Mouse (Mus musculus) CH12.LX (cell line): ENCODE results near the gene Cmss1. TPM values are rescaled to one million over a fixed set of nuclear protein-coding genes. Genes with fewer than 3 reads are reported as not detected.

Experiments used
- DNase-seq: peaks from one replicate; pipeline ENCODE4 v3.0.0-alpha.2; 2013; ENCODE audit errors: extremely low read depth
- H3K27ac ChIP-seq: 2 replicates; pipeline ENCODE4 v1.5.1; 2012; ENCODE audit warnings: low read depth, mild to moderate bottlenecking, control low read depth, moderate library complexity; ENCODE audit not compliant: insufficient read depth
- H3K27me3 ChIP-seq: replicated peaks from 2 replicates; pipeline ENCODE3; 2012; ENCODE audit warnings: inconsistent platforms
- H3K36me3 ChIP-seq, 2 experiments: replicated peaks in 1 of 2; 2 replicates each; pipeline versions ENCODE3 to v1.6.1; 2012; ENCODE audit warnings: inconsistent platforms in 1 of 2, low read length in 1 of 2, mild to moderate bottlenecking in 1 of 2, mixed read lengths in 1 of 2, moderate library complexity in 1 of 2; ENCODE audit not compliant: control insufficient read depth in 1 of 2, insufficient read depth in 1 of 2
- H3K4me1 ChIP-seq, 2 experiments: 2 replicates each; pipeline ENCODE4 v1.6.1; 2012; ENCODE audit warnings: inconsistent platforms in 1 of 2, moderate library complexity in 1 of 2; ENCODE audit not compliant: insufficient read depth in 2 of 2, control insufficient read depth in 1 of 2
- H3K4me2 ChIP-seq: 2 replicates; pipeline ENCODE4 v1.6.1; 2012; ENCODE audit warnings: low read depth, mild to moderate bottlenecking, control low read depth; ENCODE audit not compliant: poor library complexity, insufficient read depth, severe bottlenecking
- H3K4me3 ChIP-seq, 3 experiments: fragments of 150-350 bp in 1 of 3; sonication (generic) in 1 of 3; replicated peaks in 1 of 3; 2 replicates each; pipeline versions ENCODE3 to v1.5.1; 2011 to 2012; ENCODE audit warnings: low read depth in 2 of 3, low read length in 2 of 3, mild to moderate bottlenecking in 2 of 3, moderate library complexity in 2 of 3, control low read depth in 1 of 3, improper control_type of control experiment in 1 of 3, inconsistent platforms in 1 of 3, mixed read lengths in 1 of 3; ENCODE audit not compliant: poor library complexity in 1 of 3
- H3K79me2 ChIP-seq: replicated peaks from 2 replicates; pipeline ENCODE4 v1.6.1; 2012; ENCODE audit warnings: mild to moderate bottlenecking, moderate library complexity; ENCODE audit not compliant: control insufficient read depth, poor library complexity, insufficient read depth, severe bottlenecking; ENCODE audit errors: extremely low read depth
- H3K9ac ChIP-seq: 2 replicates; pipeline ENCODE4 v1.6.1; 2012; ENCODE audit warnings: low read depth, mild to moderate bottlenecking, control low read depth, moderate library complexity; ENCODE audit not compliant: insufficient read depth
- H3K9me3 ChIP-seq: replicated peaks from 2 replicates; pipeline ENCODE3; 2012; ENCODE audit warnings: low read length, inconsistent platforms, mixed read lengths
- CHD2 ChIP-seq: IDR thresholded peaks from 2 replicates; pipeline ENCODE4 v1.6.1; 2011; ENCODE audit warnings: low read length, improper control_type of control experiment
- CTCF ChIP-seq, 2 experiments: IDR thresholded peaks in 1 of 2; conservative IDR thresholded peaks in 1 of 2; 2 replicates each; pipeline ENCODE4 v1.5.1; 2011 to 2012; ENCODE audit warnings: low read depth in 2 of 2, low read length in 2 of 2, improper control_type of control experiment in 1 of 2, inconsistent platforms in 1 of 2, mild to moderate bottlenecking in 1 of 2, moderate library complexity in 1 of 2
- E2F4 ChIP-seq: IDR thresholded peaks from 2 replicates; pipeline ENCODE4 v1.6.1; 2011; ENCODE audit warnings: low read depth, low read length, improper control_type of control experiment; ENCODE audit not compliant: insufficient replicate concordance
- ELF1 ChIP-seq: IDR thresholded peaks from 2 replicates; pipeline ENCODE4 v1.6.1; 2014; ENCODE audit warnings: low read depth, mild to moderate bottlenecking, inconsistent platforms, low read length, improper control_type of control experiment
- EP300 ChIP-seq: IDR thresholded peaks from 2 replicates; pipeline ENCODE4 v1.6.1; 2011; ENCODE audit warnings: low read length, improper control_type of control experiment
- ETS1 ChIP-seq: conservative IDR thresholded peaks from 2 replicates; pipeline ENCODE4 v1.6.1; 2012; ENCODE audit warnings: low read depth, mild to moderate bottlenecking, inconsistent platforms, low read length, improper control_type of control experiment, moderate library complexity
- GABPA ChIP-seq: IDR thresholded peaks from 2 replicates; pipeline ENCODE4 v1.6.1; 2012; ENCODE audit warnings: low read depth, low read length, improper control_type of control experiment, inconsistent platforms; ENCODE audit not compliant: insufficient replicate concordance
- HCFC1 ChIP-seq: IDR thresholded peaks from 2 replicates; pipeline ENCODE4 v1.6.1; 2012; ENCODE audit warnings: low read depth, mild to moderate bottlenecking, inconsistent platforms, low read length, improper control_type of control experiment
- JUN ChIP-seq: IDR thresholded peaks from 2 replicates; pipeline ENCODE4 v1.6.1; 2011; ENCODE audit warnings: low read depth, mild to moderate bottlenecking, low read length, improper control_type of control experiment, moderate library complexity; ENCODE audit not compliant: insufficient read depth
- JUND ChIP-seq: conservative IDR thresholded peaks from 2 replicates; pipeline ENCODE4 v1.6.1; 2011; ENCODE audit warnings: low read depth, low read length, improper control_type of control experiment
- MAFK ChIP-seq: IDR thresholded peaks from 2 replicates; pipeline ENCODE4 v1.6.1; 2011; ENCODE audit warnings: low read length, improper control_type of control experiment; ENCODE audit not compliant: insufficient replicate concordance
- MAZ ChIP-seq: IDR thresholded peaks from 2 replicates; pipeline ENCODE4 v1.6.1; 2012; ENCODE audit warnings: low read depth, mild to moderate bottlenecking, inconsistent platforms, low read length, improper control_type of control experiment, moderate library complexity
- MEF2A ChIP-seq: IDR thresholded peaks from 2 replicates; pipeline ENCODE4 v1.6.1; 2014; ENCODE audit warnings: low read depth, mild to moderate bottlenecking, inconsistent platforms, low read length, improper control_type of control experiment, borderline replicate concordance
- MYC ChIP-seq: IDR thresholded peaks from 2 replicates; pipeline ENCODE4 v1.6.1; 2011; ENCODE audit warnings: low read depth, mild to moderate bottlenecking, improper control_type of control experiment, low read length
- NELFE ChIP-seq: IDR thresholded peaks from 2 replicates; pipeline ENCODE4 v1.6.1; 2011; ENCODE audit warnings: low read depth, low read length, improper control_type of control experiment
- NRF1 ChIP-seq: IDR thresholded peaks from 2 replicates; pipeline ENCODE4 v1.6.1; 2014; ENCODE audit warnings: low read depth, mild to moderate bottlenecking, inconsistent platforms, low read length, improper control_type of control experiment, moderate library complexity
- PAX5 ChIP-seq: IDR thresholded peaks from 2 replicates; pipeline ENCODE4 v1.6.1; 2012; ENCODE audit warnings: low read length, inconsistent platforms, mixed read lengths
- POLR2A ChIP-seq: IDR thresholded peaks from 2 replicates; pipeline ENCODE4 v1.6.1; 2011; ENCODE audit warnings: low read depth, mild to moderate bottlenecking, improper control_type of control experiment, low read length
- POLR2AphosphoS2 ChIP-seq: IDR thresholded peaks from 2 replicates; pipeline ENCODE4 v1.6.1; 2011; ENCODE audit warnings: low read depth, low read length, improper control_type of control experiment
- SMC3 ChIP-seq: IDR thresholded peaks from 2 replicates; pipeline ENCODE4 v1.6.1; 2011; ENCODE audit warnings: low read depth, low read length, improper control_type of control experiment
- TBP ChIP-seq: conservative IDR thresholded peaks from 2 replicates; pipeline ENCODE4 v1.6.1; 2011; ENCODE audit warnings: low read depth, low read length, improper control_type of control experiment
- TCF12 ChIP-seq: IDR thresholded peaks from 2 replicates; pipeline ENCODE4 v1.6.1; 2014; ENCODE audit warnings: low read depth, mild to moderate bottlenecking, inconsistent platforms, low read length, improper control_type of control experiment
- USF1 ChIP-seq: IDR thresholded peaks from 2 replicates; pipeline ENCODE4 v1.6.1; 2014; ENCODE audit warnings: low read depth, mild to moderate bottlenecking, inconsistent platforms, low read length, improper control_type of control experiment
- ZC3H11A ChIP-seq: IDR thresholded peaks from 2 replicates; pipeline ENCODE4 v1.6.1; 2012; ENCODE audit warnings: low read depth, mild to moderate bottlenecking, inconsistent platforms, low read length, improper control_type of control experiment
- ZKSCAN1 ChIP-seq: IDR thresholded peaks from 2 replicates; pipeline ENCODE4 v1.6.1; 2012; ENCODE audit warnings: low read depth, inconsistent platforms, low read length, improper control_type of control experiment, borderline replicate concordance
- ZMIZ1 ChIP-seq: IDR thresholded peaks from 2 replicates; pipeline ENCODE4 v1.6.1; 2012; ENCODE audit warnings: low read depth, mild to moderate bottlenecking, inconsistent platforms, low read length, improper control_type of control experiment
- ZNF384 ChIP-seq: IDR thresholded peaks from 2 replicates; pipeline ENCODE4 v1.6.1; 2012; ENCODE audit warnings: low read depth, low read length, improper control_type of control experiment, inconsistent platforms
- dilution Hi-C: fragments of 300-500 bp; cut with MboI; formaldehyde crosslinking; loops from 2 replicates; pipeline ENCODE4 v1.14.3; 2020; ENCODE audit warnings: low sequenced_read_pairs; ENCODE audit not compliant: extremely low pct_unique_long_range_greater_than_20kb, extremely low pct_ligation_motif_present
- in situ Hi-C: fragments of 300-500 bp; cut with MboI; formaldehyde crosslinking; loops from 3 replicates; pipeline ENCODE4 v1.14.3; 2019; ENCODE audit warnings: low sequenced_read_pairs, low pct_ligation_motif_present, low pct_unique_long_range_greater_than_20kb, mixed read lengths
- polyA plus RNA-seq: library from polyadenylated mRNA; unstranded; fragments of >175 nt; gene quantifications from 2 replicates; pipeline ENCODE4 v1.2.1, GENCODE M21; 2012; ENCODE audit warnings: low read depth; ENCODE audit not compliant: insufficient read length
- total RNA-seq, 2 experiments: library from RNA; depleted of rRNA; stranded (reverse); fragments of 300-350 nt in 1 of 2; fragments of >200 nt in 1 of 2; gene quantifications; 2 replicates each; pipeline ENCODE4 v1.2.3; 2012 to 2014

The Cmss1 gene
- total and polyA plus RNA-seq, 3 experiments, result 94.7 to 107 (median 103) TPM

GRCm38 (mm10) chr16:57372156-57372555, 234.5 kb downstream of the Cmss1 start:
- no peak for DNase-seq
- TF ChIP-seq ZNF384 (no peak), E2F4 (no peak), JUND (no peak), MAZ (no peak), JUN (no peak), MYC (no peak), ZMIZ1 (no peak), TBP (no peak), CHD2 (no peak), ZKSCAN1 (no peak), SMC3 (no peak), ELF1 (no peak), CTCF (conservative IDR thresholded peaks at IDR 0.05 in 1 of 2, IDR thresholded peaks at IDR 0.05 in 1 of 2; ENCODE audit: low read depth in 2 of 2, low read length in 2 of 2) (no peak), TCF12 (no peak), MEF2A (no peak), NRF1 (no peak), ETS1 (no peak), MAFK (no peak)
- TF ChIP-seq, all 38 proteins: peak for 0
- H3K4me3 ChIP-seq, result no peak overlapping the region
- no peaks in the 10 kb centered on the region for H3K27me3 ChIP-seq
- no peaks in the 10 kb centered on the region; a peak in 1 of 4 replicates for H3K4me1 ChIP-seq
- dilution Hi-C loops (no loop called here), in situ Hi-C loops (no loop called here)
- no peak overlapping the region for H3K9ac ChIP-seq
- no peaks in the 10 kb centered on the region for H3K79me2 ChIP-seq
- H3K4me2 ChIP-seq, result no peak overlapping the region
- H3K9me3 ChIP-seq, result no peaks in the 10 kb centered on the region
- H3K36me3 ChIP-seq, result peaks cover 0 to 2% of the 10 kb centered on the region in 2 experiments
- no peak overlapping the region for H3K27ac ChIP-seq

GRCm38 (mm10) chr16:57369846-57370496, 236.7 kb downstream of the Cmss1 start:
- no peaks in the 10 kb centered on the region for H3K27me3 ChIP-seq
- peaks cover 0 to 2% of the 10 kb centered on the region in 2 experiments for H3K36me3 ChIP-seq
- dilution Hi-C loops (no loop called here), in situ Hi-C loops (no loop called here)
- DNase-seq, result no peak
- no peak overlapping the region for H3K9ac ChIP-seq
- H3K4me1 ChIP-seq, result no peaks in the 10 kb centered on the region; a peak in 1 of 4 replicates
- H3K9me3 ChIP-seq, result no peaks in the 10 kb centered on the region
- no peaks in the 10 kb centered on the region for H3K79me2 ChIP-seq
- no peak for TF ChIP-seq JUND
- no peak for TF ChIP-seq TBP
- TF ChIP-seq POLR2AphosphoS2, result no peak
- TF ChIP-seq NRF1, result no peak
- no peak for TF ChIP-seq PAX5
- no peak for TF ChIP-seq MAFK
- no peak for TF ChIP-seq ETS1
- no peak for TF ChIP-seq USF1
- TF ChIP-seq ZC3H11A, result no peak
- no peak for TF ChIP-seq POLR2A
- TF ChIP-seq HCFC1, result no peak
- no peak for TF ChIP-seq EP300
- no peak for TF ChIP-seq ELF1
- no peak for TF ChIP-seq NELFE
- TF ChIP-seq ZKSCAN1, result no peak
- no peak for TF ChIP-seq GABPA
- no peak for TF ChIP-seq MAZ
- no peak overlapping the region for H3K4me2 ChIP-seq
- no peak overlapping the region for H3K4me3 ChIP-seq
- no peak overlapping the region for H3K27ac ChIP-seq
